Mouse (Mus musculus) kidney, embryonic 14.5 days (tissue): ENCODE results near the gene Tada2a. TPM values are rescaled to one million over a fixed set of nuclear protein-coding genes. Genes with fewer than 3 reads are reported as not detected.

Source experiments
- ATAC-seq: fragments of 200-750 bp; cut with Nextera tagmentation; 2 replicates; pipeline ENCODE4 v1.8.0; 2017; ENCODE audit warnings: moderate number of reproducible peaks, mild to moderate bottlenecking, moderate TSS enrichment, moderate library complexity; ENCODE audit not compliant: low FRiP score, low TSS enrichment
- H3K27ac ChIP-seq: fragments of 300-500 bp; sonication (generic); 2 replicates; pipeline ENCODE4 v1.5.1; 2014; ENCODE audit warnings: low read depth, mild to moderate bottlenecking, low read length, moderate library complexity, mixed read lengths
- H3K27me3 ChIP-seq: fragments of 300-500 bp; sonication (generic); 2 replicates; pipeline ENCODE4 v1.6.1; 2014; ENCODE audit warnings: mild to moderate bottlenecking, low read length; ENCODE audit not compliant: control insufficient read depth, insufficient read depth
- H3K36me3 ChIP-seq: fragments of 300-500 bp; sonication (generic); 2 replicates; pipeline ENCODE4 v1.6.1; 2014; ENCODE audit warnings: low read length, mixed read lengths; ENCODE audit not compliant: control insufficient read depth, insufficient read depth
- H3K4me1 ChIP-seq: fragments of 300-500 bp; sonication (generic); 2 replicates; pipeline ENCODE4 v1.6.1; 2014; ENCODE audit warnings: low read length, mixed read lengths; ENCODE audit not compliant: control insufficient read depth, insufficient read depth
- H3K4me2 ChIP-seq: fragments of 300-500 bp; sonication (generic); replicated peaks from 2 replicates; pipeline ENCODE4 v1.6.1; 2014; ENCODE audit warnings: low read depth, mild to moderate bottlenecking, low read length
- H3K4me3 ChIP-seq: fragments of 300-500 bp; sonication (generic); 2 replicates; pipeline ENCODE4 v1.5.1; 2014; ENCODE audit warnings: mild to moderate bottlenecking, low read length
- H3K9ac ChIP-seq: fragments of 300-500 bp; sonication (generic); 2 replicates; pipeline ENCODE4 v1.6.1; 2014; ENCODE audit warnings: low read depth, mild to moderate bottlenecking, low read length, moderate library complexity
- H3K9me3 ChIP-seq: fragments of 300-500 bp; sonication (generic); 2 replicates; pipeline ENCODE4 v1.6.1; 2016; ENCODE audit warnings: low read length; ENCODE audit not compliant: control insufficient read depth
- WGBS: fragments of 180-500 bp; shearing (Covaris S2); extraction: QIAGEN DNeasy Blood & Tissue Kit; methylation state at CpG from one replicate; pipeline ENCODE4 v1.1.7; 2014; 5-methylcytosine and 5-hydroxymethylcytosine counted together
- polyA plus RNA-seq: library from polyadenylated mRNA; unstranded; fragments of >200 nt; fragmentation: Nextera tagmentation; extraction: Ambion mirVana; gene quantifications from 2 replicates; pipeline ENCODE4 v1.2.1, GENCODE M21; 2014

The Tada2a gene
- polyA plus RNA-seq, 1 experiment from 2014 or later = 35.7 TPM

GRCm38 (mm10) chr11:84072904-84073651 lies 56.3 kb downstream of the Tada2a start:
- Histone ChIP-seq H3K9me3 (no peaks in the 10 kb centered on the region), H3K4me3 (no peak overlapping the region), H3K36me3 (no peaks in the 10 kb centered on the region), H3K9ac (no peak overlapping the region), H3K4me2 (0 out of 2 replicates have a peak overlapping the region, but pooled peaks have one; percentile 2), H3K27me3 (peaks cover 5% of the 10 kb centered on the region; the same call in 1 of the 2 replicates), H3K4me1 (peaks cover 12% of the 10 kb centered on the region), H3K27ac (peak overlapping the region; percentile 59; the same call in 1 of the 2 replicates)
- WGBS = 33% methylated on average over 9 of the region's 9 CpGs
- ATAC-seq = no peak

GRCm38 (mm10) chr11:84069034-84069370 lies 60.4 kb downstream of the Tada2a start, which contains the start of gene Dusp14:
Dusp14 (minus strand) TSS chr11:84069261.
- Histone ChIP-seq H3K36me3 (no peaks in the 10 kb centered on the region), H3K4me3 (peak within 1 kb of the TSS; percentile 72), H3K27ac (peak within 1 kb of the TSS; percentile 30; the same call in 1 of the 2 replicates), H3K9me3 (no peaks in the 10 kb centered on the region), H3K4me1 (peaks cover 28% of the 10 kb centered on the region), H3K4me2 (peak within 1 kb of the TSS; percentile 95), H3K9ac (peak within 1 kb of the TSS; percentile 72), H3K27me3 (peaks cover 9% of the 10 kb centered on the region)
- 10% methylated on average over 11 of the region's 11 CpGs for WGBS
- peak; percentile 63; the same call in 1 of the 2 replicates for ATAC-seq

- WGBS = 2% methylated on average over 55 of the region's 63 CpGs
- H3K4me3 ChIP-seq = peak overlapping the region; percentile 72
- H3K36me3 ChIP-seq = no peaks in the 10 kb centered on the region
- H3K9me3 ChIP-seq = no peaks in the 10 kb centered on the region
- H3K4me2 ChIP-seq = peak overlapping the region; percentile 95
- H3K4me1 ChIP-seq = peaks cover 25% of the 10 kb centered on the region
- H3K27ac ChIP-seq = peak overlapping the region; percentile 30; the same call in 1 of the 2 replicates
- ATAC-seq = peak; percentile 29; the same call in 1 of the 2 replicates
- peaks cover 9% of the 10 kb centered on the region for H3K27me3 ChIP-seq
- peak overlapping the region; percentile 72 for H3K9ac ChIP-seq
These were observed 61.0 kb downstream of the Tada2a start for GRCm38 (mm10) chr11:84068191-84069033.

GRCm38 (mm10) chr11:84067720-84068190 lies 61.6 kb downstream of the Tada2a start:
- Histone ChIP-seq H3K27ac (0 out of 2 replicates have a peak overlapping the region, but pooled peaks have one; percentile 30), H3K4me2 (peak overlapping the region; percentile 95), H3K36me3 (no peaks in the 10 kb centered on the region), H3K4me3 (peak overlapping the region; percentile 72), H3K27me3 (peaks cover 9% of the 10 kb centered on the region), H3K9ac (peak overlapping the region; percentile 72), H3K4me1 (peaks cover 20% of the 10 kb centered on the region; the same call in 1 of the 2 replicates), H3K9me3 (no peaks in the 10 kb centered on the region)
- no peak for ATAC-seq
- 3% methylated on average over 21 of the region's 21 CpGs for WGBS

GRCm38 (mm10) chr11:84066927-84067645 lies 62.3 kb downstream of the Tada2a start:
- Histone ChIP-seq H3K4me1 (peaks cover 19% of the 10 kb centered on the region; the same call in 1 of the 2 replicates), H3K4me2 (peak overlapping the region; percentile 95), H3K27me3 (peaks cover 9% of the 10 kb centered on the region), H3K9me3 (no peaks in the 10 kb centered on the region), H3K4me3 (peak overlapping the region; percentile 72), H3K36me3 (no peaks in the 10 kb centered on the region), H3K27ac (no peak overlapping the region), H3K9ac (peak overlapping the region; percentile 72; the same call in 1 of the 2 replicates)
- 4% methylated on average over 18 of the region's 18 CpGs for WGBS
- no peak for ATAC-seq

- peak overlapping the region; percentile 95; the same call in 1 of the 2 replicates for H3K4me2 ChIP-seq
- H3K27me3 ChIP-seq = peaks cover 9% of the 10 kb centered on the region
- H3K9ac ChIP-seq = no peak overlapping the region
- no peak overlapping the region for H3K4me3 ChIP-seq
- H3K27ac ChIP-seq = no peak overlapping the region
- H3K9me3 ChIP-seq = no peaks in the 10 kb centered on the region
- WGBS = 1% methylated on average over 11 of the region's 11 CpGs
- ATAC-seq = no peak
- peaks cover 19% of the 10 kb centered on the region; the same call in 1 of the 2 replicates for H3K4me1 ChIP-seq
- H3K36me3 ChIP-seq = no peaks in the 10 kb centered on the region
These were observed 63.3 kb downstream of the Tada2a start for GRCm38 (mm10) chr11:84066071-84066481.

GRCm38 (mm10) chr11:84063631-84064209 lies 65.7 kb downstream of the Tada2a start:
- Histone ChIP-seq H3K9ac (no peak overlapping the region), H3K27ac (no peak overlapping the region), H3K9me3 (no peaks in the 10 kb centered on the region), H3K4me1 (peaks cover 19% of the 10 kb centered on the region; the same call in 1 of the 2 replicates), H3K4me2 (no peak overlapping the region), H3K36me3 (no peaks in the 10 kb centered on the region), H3K27me3 (peaks cover 4% of the 10 kb centered on the region), H3K4me3 (no peak overlapping the region)
- ATAC-seq = no peak
- WGBS = 85% methylated on average over 3 of the region's 3 CpGs

GRCm38 (mm10) chr11:84062805-84063204 lies 66.6 kb downstream of the Tada2a start:
- ATAC-seq = peak; percentile 59; the same call in 1 of the 2 replicates
- Histone ChIP-seq H3K4me3 (no peak overlapping the region), H3K27me3 (peaks cover 4% of the 10 kb centered on the region; the same call in 1 of the 2 replicates), H3K36me3 (no peaks in the 10 kb centered on the region), H3K4me2 (no peak overlapping the region), H3K4me1 (peaks cover 19% of the 10 kb centered on the region; the same call in 1 of the 2 replicates), H3K9me3 (no peaks in the 10 kb centered on the region), H3K9ac (no peak overlapping the region), H3K27ac (no peak overlapping the region)
- 19% methylated on average over 2 of the region's 2 CpGs for WGBS
